Mouse (Mus musculus) MEL (cell line): ENCODE results near the gene Dock4.

ENCODE experiments used
- CHD2 ChIP-seq: IDR thresholded peaks from 2 replicates; pipeline ENCODE4 v1.6.1; 2011; ENCODE audit warnings: low read length, improper control_type of control experiment
- CTCF ChIP-seq, 3 experiments: IDR thresholded peaks in 2 of 3; conservative IDR thresholded peaks in 1 of 3; 2 replicates each; pipeline ENCODE4 v1.5.1; 2011 to 2012; ENCODE audit warnings: low read length in 3 of 3, low read depth in 2 of 3, mild to moderate bottlenecking in 2 of 3, improper control_type of control experiment in 1 of 3, inconsistent platforms in 1 of 3, mixed read lengths in 1 of 3, moderate library complexity in 1 of 3; ENCODE audit not compliant: control insufficient read depth in 1 of 3, insufficient read depth in 1 of 3, poor library complexity in 1 of 3, severe bottlenecking in 1 of 3
- GABPA ChIP-seq: IDR thresholded peaks from 2 replicates; pipeline ENCODE4 v1.6.1; 2012; ENCODE audit warnings: low read depth, mild to moderate bottlenecking, inconsistent platforms, low read length, improper control_type of control experiment, moderate library complexity
- RAD21 ChIP-seq: IDR thresholded peaks from 2 replicates; pipeline ENCODE4 v1.6.1; 2011; ENCODE audit warnings: mild to moderate bottlenecking, low read depth, low read length, improper control_type of control experiment
- TAL1 ChIP-seq: IDR thresholded peaks from 2 replicates; pipeline ENCODE4 v1.6.1; 2012; ENCODE audit warnings: mild to moderate bottlenecking, inconsistent platforms, low read length, moderate library complexity, mixed read lengths
- TBP ChIP-seq: IDR thresholded peaks from 2 replicates; pipeline ENCODE4 v1.8.0; 2011; ENCODE audit warnings: low read depth, low read length, improper control_type of control experiment
- USF1 ChIP-seq: IDR thresholded peaks from 2 replicates; pipeline ENCODE4 v1.6.1; 2014; ENCODE audit warnings: low read depth, mild to moderate bottlenecking, inconsistent platforms, low read length, improper control_type of control experiment, moderate library complexity
- USF2 ChIP-seq, 2 experiments: IDR thresholded peaks; 2 replicates each; pipeline ENCODE4 v1.6.1; 2011 to 2012; ENCODE audit warnings: improper control_type of control experiment in 2 of 2, low read length in 2 of 2, borderline replicate concordance in 1 of 2, inconsistent platforms in 1 of 2, low read depth in 1 of 2, mild to moderate bottlenecking in 1 of 2; ENCODE audit not compliant: insufficient read depth in 1 of 2
- ZC3H11A ChIP-seq: IDR thresholded peaks from 2 replicates; pipeline ENCODE4 v1.6.1; 2012; ENCODE audit warnings: low read depth, mild to moderate bottlenecking, inconsistent platforms, low read length, improper control_type of control experiment
- ZKSCAN1 ChIP-seq: IDR thresholded peaks from 2 replicates; pipeline ENCODE4 v1.6.1; 2012; ENCODE audit warnings: low read depth, mild to moderate bottlenecking, inconsistent platforms, low read length, improper control_type of control experiment, moderate library complexity

DNA sequence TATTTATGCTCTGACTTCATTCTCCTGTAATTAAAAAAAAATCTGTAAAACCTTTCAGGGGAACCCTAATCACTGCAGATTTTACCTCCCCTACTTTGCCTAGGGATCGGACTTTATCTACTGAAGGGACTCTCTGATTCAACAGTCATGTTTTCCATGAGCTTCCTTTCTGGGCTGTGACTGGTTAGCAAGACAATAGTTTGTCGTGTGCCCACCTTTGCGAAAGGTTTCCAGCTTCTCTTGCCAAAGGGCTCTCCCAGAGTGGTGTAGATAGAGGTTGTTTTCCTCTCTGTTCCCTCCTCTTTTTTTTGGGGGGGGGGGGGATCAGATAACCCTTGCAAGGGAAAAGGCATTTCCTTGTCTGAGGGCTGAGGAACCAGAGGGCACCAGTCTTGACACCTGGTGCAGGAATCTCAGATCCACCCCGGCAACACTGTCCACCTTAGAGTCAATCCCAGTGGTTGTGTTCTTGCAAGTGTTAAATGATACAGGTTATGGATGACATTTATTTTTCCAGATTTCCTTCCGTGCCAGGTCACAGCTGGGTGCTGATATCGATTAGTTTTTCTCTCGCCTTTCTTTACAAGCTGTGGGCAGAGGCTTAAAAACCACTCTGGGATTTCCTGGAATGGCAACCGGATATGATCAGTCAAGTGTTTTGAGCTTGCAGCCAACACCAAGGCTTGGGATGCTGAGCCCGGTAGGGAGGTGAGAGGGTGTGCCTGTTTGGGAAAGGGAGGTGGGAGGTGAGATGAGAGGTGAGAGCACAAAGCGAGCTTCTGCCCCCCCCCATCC, 2.0 kb downstream of the Dock4 start:
- TF ChIP-seq GABPA: no peak
- no peak for TF ChIP-seq CTCF (IDR thresholded peaks at IDR 0.05 in 2 of 3, conservative IDR thresholded peaks at IDR 0.05 in 1 of 3; ENCODE audit: control insufficient read depth in 1 of 3, insufficient read depth in 1 of 3, low read depth in 2 of 3, low read length in 3 of 3, poor library complexity in 1 of 3, severe bottlenecking in 1 of 3)
- TF ChIP-seq TAL1: no peak
- TF ChIP-seq USF2 (IDR thresholded peaks at IDR 0.05; ENCODE audit: borderline replicate concordance in 1 of 2, insufficient read depth in 1 of 2, low read depth in 1 of 2, low read length in 2 of 2): no peak
- TF ChIP-seq CHD2: no peak
- no peak for TF ChIP-seq ZC3H11A
- TF ChIP-seq ZKSCAN1: no peak
- TF ChIP-seq TBP: no peak
- no peak for TF ChIP-seq USF1
- no peak for TF ChIP-seq RAD21
